Mouse (Mus musculus) CD8-positive naive resting alpha-beta T cell, adult 2 months (primary cell): ENCODE results near the gene Pitpnm3.

Experiments
- DNase-seq, 2 experiments: peaks; one replicate each; pipeline ENCODE4 v3.0.0; 2022; ENCODE audit warnings: low read depth in 2 of 2, low spot score in 2 of 2

Gene Pitpnm3

GRCm38 (mm10) chr11:72050895-72051858 is 84.4 kb downstream of the Pitpnm3 start:
- DNase-seq, result no peak

DNA sequence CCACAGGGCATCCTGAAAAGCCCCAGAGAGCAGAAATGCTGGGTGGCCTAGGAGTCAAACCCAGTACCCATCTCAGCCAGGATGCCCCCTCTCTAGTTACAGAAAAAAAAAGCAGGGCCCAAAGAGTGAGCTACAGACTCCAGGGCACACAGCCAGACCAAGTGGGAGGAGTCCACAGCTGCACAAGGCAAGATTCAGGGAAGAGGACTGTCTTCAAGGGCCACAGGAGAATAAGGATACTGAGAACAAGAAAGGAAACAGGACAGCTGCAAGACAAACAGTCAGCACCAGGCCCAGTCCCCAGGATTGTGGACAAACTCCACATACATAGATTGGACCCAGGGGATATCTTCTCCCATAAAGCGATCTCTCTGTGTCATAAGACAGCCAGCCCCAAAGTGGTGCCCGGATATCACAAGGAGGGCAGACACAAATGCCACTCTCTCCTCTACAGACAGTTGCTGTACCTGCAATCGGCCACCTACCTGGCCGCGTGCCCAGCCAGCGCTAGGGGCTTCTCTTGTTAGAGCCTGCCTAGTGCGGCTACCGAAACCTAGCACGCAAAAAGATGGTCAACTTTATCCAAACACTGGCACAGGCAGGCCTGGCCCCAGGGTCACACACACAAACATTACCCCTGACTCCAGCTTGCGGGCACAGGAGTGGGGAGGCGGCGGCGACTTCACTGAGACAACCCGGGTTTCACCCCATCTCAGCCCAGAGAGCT is 85.2 kb downstream of the Pitpnm3 start:
- no peak for DNase-seq

GRCm38 (mm10) chr11:72049171-72049759 is 86.3 kb downstream of the Pitpnm3 start:
- no peak for DNase-seq

GRCm38 (mm10) chr11:72048730-72049129 is 86.8 kb downstream of the Pitpnm3 start:
- no peak for DNase-seq

DNA sequence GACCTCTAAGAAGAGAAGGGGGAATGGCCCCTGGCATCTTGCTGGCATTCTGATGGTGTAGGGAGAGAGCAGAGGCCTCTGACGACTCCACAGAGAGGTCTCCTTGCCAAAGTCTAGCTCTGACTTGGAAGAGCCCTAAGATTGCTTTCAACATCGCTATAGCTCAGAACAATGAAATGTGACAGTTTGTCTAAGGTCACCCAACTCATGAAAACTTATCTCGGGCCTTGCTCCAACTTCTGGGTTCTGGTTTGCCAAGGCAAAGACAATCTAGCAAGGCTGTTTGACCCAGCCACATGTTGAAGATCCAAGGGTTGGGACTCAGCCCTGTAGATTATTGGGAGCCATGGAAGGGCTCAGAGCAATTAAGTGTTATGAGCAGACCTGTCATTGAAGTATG is 91.3 kb downstream of the Pitpnm3 start:
- DNase-seq, result no peak

GRCm38 (mm10) chr11:72042631-72043030 is 92.9 kb downstream of the Pitpnm3 start:
- no peak for DNase-seq

- DNase-seq, result peak; percentile 40 to 61
These were observed 93.6 kb downstream of the Pitpnm3 start, which contains the start of gene Pimreg for GRCm38 (mm10) chr11:72041768-72042607. Pimreg (plus strand) TSS chr11:72042032.

DNA sequence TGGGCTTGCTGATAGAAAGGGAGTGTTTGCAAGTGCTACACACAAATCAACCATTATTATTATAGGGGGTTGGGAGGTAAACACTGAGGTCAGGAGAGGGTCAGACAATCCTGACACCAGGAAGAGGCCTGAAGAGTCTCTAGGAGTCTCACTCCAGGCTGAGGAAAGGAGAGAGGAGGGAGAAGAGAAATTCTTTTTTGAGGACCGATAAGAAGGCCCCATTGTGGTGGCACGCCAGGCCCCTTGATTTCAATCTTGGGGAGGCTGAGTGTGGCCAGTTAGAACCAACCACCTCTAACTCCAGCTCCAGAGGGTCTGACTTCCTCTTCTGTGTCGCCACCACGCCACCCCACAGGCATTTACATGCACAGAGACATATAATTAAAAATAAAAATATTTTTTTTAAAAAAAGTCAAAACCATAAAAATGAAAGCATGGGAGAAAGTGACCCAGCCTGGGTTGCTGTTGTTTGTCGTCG is 94.2 kb downstream of the Pitpnm3 start:
- DNase-seq, result no peak

DNA sequence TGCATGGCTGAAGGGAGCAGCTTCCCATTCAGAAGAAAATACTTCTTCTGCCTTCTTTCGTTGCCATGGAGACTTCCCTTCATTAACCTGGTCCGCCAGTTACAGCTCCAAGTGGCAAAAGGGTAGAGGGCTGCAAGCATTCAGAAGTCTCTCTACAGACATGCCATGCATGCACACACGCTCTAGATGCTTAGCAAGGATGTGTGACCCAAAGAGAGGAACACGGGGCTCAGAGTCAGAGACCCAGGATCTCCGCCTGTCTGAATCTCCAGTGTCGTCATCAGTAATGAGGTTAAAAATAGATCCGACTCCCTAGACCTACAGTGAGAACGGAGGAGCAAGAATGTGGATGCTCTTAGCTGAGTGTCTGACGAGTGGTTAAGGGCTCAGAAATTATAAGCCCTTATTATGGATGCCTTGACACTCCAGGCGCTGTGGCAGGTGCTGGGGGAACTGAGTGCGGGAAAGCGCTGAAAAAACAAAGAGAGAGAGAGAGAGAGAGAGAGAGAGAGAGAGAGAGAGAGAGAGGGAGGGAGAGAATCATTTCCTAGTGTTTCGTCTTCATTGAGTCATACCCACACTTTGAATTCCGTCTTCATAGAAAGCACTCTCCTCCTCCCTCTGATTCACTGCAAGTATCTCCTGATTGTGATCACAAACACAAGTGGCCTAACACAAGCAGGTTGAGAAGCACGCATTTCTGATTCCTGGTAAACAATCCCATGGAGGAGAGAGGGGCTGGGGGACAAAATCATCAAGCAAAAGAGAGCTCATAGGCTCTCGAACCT is 95.8 kb downstream of the Pitpnm3 start:
- DNase-seq, result no peak

GRCm38 (mm10) chr11:72037996-72038395 is 97.6 kb downstream of the Pitpnm3 start:
- DNase-seq, result peak; percentile 52 to 67

DNA sequence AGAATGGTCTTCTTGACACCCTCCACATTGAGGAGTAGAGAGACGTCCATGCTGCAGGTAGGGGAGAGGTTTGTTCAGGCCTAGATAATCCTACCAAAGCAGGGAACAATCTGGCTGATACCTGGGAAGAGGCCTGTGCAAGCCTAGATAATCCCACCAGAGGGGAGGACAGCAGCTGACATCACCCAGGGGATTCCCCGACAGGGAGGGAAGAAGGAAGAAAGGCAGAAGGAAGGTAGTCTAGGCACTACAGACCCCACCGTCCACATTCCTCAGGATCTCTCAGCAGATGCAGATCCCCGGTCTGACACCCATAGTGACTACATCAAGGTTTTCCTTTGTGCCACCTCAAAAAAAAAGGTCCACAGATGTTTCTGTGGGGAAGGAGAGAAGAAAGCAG is 98.2 kb downstream of the Pitpnm3 start, which contains the start of gene Aipl1:
Gene Aipl1 (minus strand): TSS at position 101 of the 400 bp plus-strand sequence.
- DNase-seq, result no peak

DNA sequence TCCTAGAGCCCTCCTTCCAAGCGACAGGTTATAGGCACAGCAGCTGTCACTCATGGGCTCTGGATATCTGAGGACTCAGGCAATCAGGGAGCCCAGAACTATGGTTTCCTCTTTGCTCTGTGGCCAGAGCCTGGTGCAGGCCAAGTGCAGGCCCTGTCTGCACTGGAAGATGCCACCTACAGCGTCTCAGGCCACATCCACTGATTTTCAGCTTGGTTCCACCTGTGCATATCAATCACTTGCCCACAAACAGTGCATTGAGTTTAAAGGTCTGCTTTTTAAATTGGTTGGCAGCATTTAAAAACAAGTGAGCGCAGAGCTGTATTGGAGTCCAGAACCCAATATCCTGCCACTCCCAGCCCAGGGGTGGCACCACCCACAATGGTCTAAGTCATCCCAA is 103.0 kb downstream of the Pitpnm3 start:
- DNase-seq, result no peak

GRCm38 (mm10) chr11:72032091-72032490 is 103.5 kb downstream of the Pitpnm3 start:
- no peak for DNase-seq

GRCm38 (mm10) chr11:72031353-72031752 is 104.2 kb downstream of the Pitpnm3 start:
- no peak for DNase-seq

DNA sequence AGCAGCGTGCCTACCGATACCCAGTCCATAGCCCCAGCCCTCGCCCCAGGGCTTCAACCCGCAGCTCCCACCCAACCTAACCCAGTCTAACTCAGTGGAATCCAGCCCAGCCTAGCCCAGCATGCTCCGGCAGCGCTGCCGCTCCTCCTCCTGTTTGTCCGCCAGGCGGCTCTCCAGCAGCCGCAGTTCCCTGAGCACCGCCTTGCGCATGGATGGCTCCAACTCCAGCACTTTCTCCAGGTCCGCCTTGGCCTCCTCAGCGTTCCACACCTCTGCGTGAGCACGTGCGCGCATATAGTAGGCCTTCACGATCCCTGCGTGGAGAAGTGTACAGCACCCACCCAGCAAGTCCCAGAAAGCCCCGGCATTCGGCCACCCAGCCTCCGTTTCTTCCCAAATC is 106.4 kb downstream of the Pitpnm3 start:
- DNase-seq, result no peak

- DNase-seq, result no peak
These were observed 107.7 kb downstream of the Pitpnm3 start for GRCm38 (mm10) chr11:72027836-72028235.

GRCm38 (mm10) chr11:72026516-72026915 is 109.1 kb downstream of the Pitpnm3 start:
- no peak for DNase-seq

- peak in 1 of 2 experiments; percentile 3 for DNase-seq
These were observed 109.7 kb downstream of the Pitpnm3 start for GRCm38 (mm10) chr11:72025843-72026242.

DNA sequence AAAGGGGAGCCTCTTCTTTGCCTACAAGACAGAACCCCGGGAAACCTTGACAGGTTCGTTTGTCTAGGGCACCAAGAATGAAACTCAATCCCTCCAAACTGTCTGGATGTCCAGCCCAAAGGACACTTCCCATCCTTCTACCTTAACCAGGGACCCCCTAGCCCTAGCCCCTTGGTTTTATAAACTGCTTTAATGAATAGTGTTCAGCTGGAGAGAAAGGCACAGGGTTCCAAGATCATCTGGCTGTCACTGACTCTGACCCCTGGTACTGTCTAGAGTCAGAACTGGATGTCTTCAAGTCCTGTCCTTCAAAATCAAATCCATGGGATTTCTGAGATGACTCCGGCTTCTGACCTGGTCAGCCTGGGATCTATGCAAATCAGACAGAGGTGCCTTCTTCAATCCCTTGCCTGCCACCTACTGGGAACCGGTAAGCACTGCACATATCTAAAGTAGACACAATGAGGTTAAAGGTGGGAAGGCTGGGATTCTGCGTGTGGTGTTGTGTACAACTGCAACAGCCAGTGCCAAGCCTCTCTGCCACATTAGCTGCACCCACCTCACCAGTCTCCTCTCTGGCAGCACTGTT is 111.3 kb downstream of the Pitpnm3 start:
- peak; percentile 20 to 37 for DNase-seq
